Mouse (Mus musculus) activated CD4-positive, CD25-positive, alpha-beta regulatory T cell, adult 4 months (primary cell): Measurements from ENCODE around the gene Frem3. TPM values are rescaled to one million over a fixed set of nuclear protein-coding genes. Genes with fewer than 3 reads are reported as not detected.

Experiments
- ATAC-seq: one replicate; pipeline ENCODE4 v1.8.0; 2017
- polyA plus RNA-seq, 2 experiments: library from polyadenylated mRNA; unstranded; fragments of 100-300 nt; shearing (Covaris generic); gene quantifications; one replicate each; pipeline ENCODE4 v1.2.1; 2017

Frem3 gene
- polyA plus RNA-seq, 2 experiments from 2014 or later, result not detected

- no peak for ATAC-seq
These were observed 100.0 kb downstream of the Frem3 start for GRCm38 (mm10) chr8:80710670-80711400.

- no peak for ATAC-seq
These were observed 103.6 kb downstream of the Frem3 start for GRCm38 (mm10) chr8:80714461-80714860.

GRCm38 (mm10) chr8:80732326-80732725 is 121.4 kb downstream of the Frem3 start:
- ATAC-seq, result peak; percentile 28

- ATAC-seq, result no peak
These were observed 127.1 kb downstream of the Frem3 start for GRCm38 (mm10) chr8:80738046-80738387.

GRCm38 (mm10) chr8:80738388-80739154 is 127.7 kb downstream of the Frem3 start:
- ATAC-seq, result peak; percentile 17

- ATAC-seq, result peak; percentile 88
These were observed 128.5 kb downstream of the Frem3 start, which contains the start of gene Smarca5 for GRCm38 (mm10) chr8:80739155-80739924. TSS of gene Smarca5 (minus strand) at chr8:80739497.

GRCm38 (mm10) chr8:80739932-80740331 is 129.1 kb downstream of the Frem3 start:
- peak; percentile 24 for ATAC-seq

Other genes with a start within 250 kb of the Frem3 start
- gene Gypa, start 117.3 kb upstream of the Frem3 start, polyA plus RNA-seq, result 1 to 10 TPM in 1 of 2 experiments, under 1 TPM in 1; 0.17 to 3.9 TPM
- gene Smarca5, start 128.4 kb downstream of the Frem3 start, polyA plus RNA-seq, result 10 to 100 TPM; 25.0 to 26.0 TPM